Mouse (Mus musculus): ENCODE data around the gene Gdpd1. TPM values are rescaled to one million over a fixed set of nuclear protein-coding genes. Genes with fewer than 3 reads are reported as not detected.

The Gdpd1 gene
- polyA plus RNA-seq, 1 experiment from 2014 or later = 25.9 TPM

GRCm38 (mm10) chr11:86994330-86994729 is 79.5 kb downstream of the Gdpd1 start:
- Histone ChIP-seq H3K4me3 (peak overlapping the region; percentile 92), H3K36me3 (no peaks in the 10 kb centered on the region), H3K4me1 (peaks cover 38% of the 10 kb centered on the region), H3K9me3 (replicated peaks) (no peaks in the 10 kb centered on the region), H3K27ac (peak overlapping the region; percentile 90), H3K27me3 (ENCODE audit: low read depth, poor library complexity, severe bottlenecking) (peaks cover 8% of the 10 kb centered on the region; the same call in 1 of the 2 replicates)
- WGBS = 21% methylated on average over 6 of the region's 6 CpGs
- DNase-seq (ENCODE audit: low spot score) = no peak

- no peaks in the 10 kb centered on the region for H3K36me3 ChIP-seq
- peak within 1 kb of the TSS; percentile 90 for H3K27ac ChIP-seq
- peak; percentile 95 for DNase-seq (ENCODE audit: low spot score)
- WGBS = under 1% methylated on average over 96 of the region's 96 CpGs
- H3K4me1 ChIP-seq = peaks cover 38% of the 10 kb centered on the region
- peaks cover 8% of the 10 kb centered on the region; the same call in 1 of the 2 replicates for H3K27me3 ChIP-seq (ENCODE audit: low read depth, poor library complexity, severe bottlenecking)
- no peaks in the 10 kb centered on the region for H3K9me3 ChIP-seq (replicated peaks)
- peak within 1 kb of the TSS; percentile 92 for H3K4me3 ChIP-seq
Observed at GRCm38 (mm10) chr11:86993041-86994037, 80.5 kb downstream of the Gdpd1 start, which contains the start of gene Ypel2. Ypel2 (minus strand) TSS chr11:86993707.

- WGBS = 4% methylated on average over 13 of the region's 13 CpGs
- H3K27me3 ChIP-seq (ENCODE audit: low read depth, poor library complexity, severe bottlenecking) = peaks cover 8% of the 10 kb centered on the region; the same call in 1 of the 2 replicates
- DNase-seq (ENCODE audit: low spot score) = no peak
- H3K27ac ChIP-seq = peak overlapping the region; percentile 90
- peak overlapping the region; percentile 92 for H3K4me3 ChIP-seq
- peaks cover 38% of the 10 kb centered on the region for H3K4me1 ChIP-seq
- H3K36me3 ChIP-seq = no peaks in the 10 kb centered on the region
- no peaks in the 10 kb centered on the region for H3K9me3 ChIP-seq (replicated peaks)
Observed at GRCm38 (mm10) chr11:86992461-86992988, 81.3 kb downstream of the Gdpd1 start.

- Histone ChIP-seq H3K9me3 (replicated peaks) (no peaks in the 10 kb centered on the region), H3K4me3 (no peak overlapping the region), H3K36me3 (no peaks in the 10 kb centered on the region), H3K4me1 (peaks cover 38% of the 10 kb centered on the region), H3K27me3 (ENCODE audit: low read depth, poor library complexity, severe bottlenecking) (peaks cover 8% of the 10 kb centered on the region; the same call in 1 of the 2 replicates), H3K27ac (no peak overlapping the region)
- 90% methylated on average over 4 of the region's 4 CpGs for WGBS
- DNase-seq (ENCODE audit: low spot score) = no peak
Observed at GRCm38 (mm10) chr11:86991241-86991640, 82.6 kb downstream of the Gdpd1 start.

- Histone ChIP-seq H3K27me3 (ENCODE audit: low read depth, poor library complexity, severe bottlenecking) (peaks cover 8% of the 10 kb centered on the region; the same call in 1 of the 2 replicates), H3K4me1 (peaks cover 36% of the 10 kb centered on the region), H3K4me3 (no peak overlapping the region), H3K36me3 (no peaks in the 10 kb centered on the region), H3K9me3 (replicated peaks) (no peaks in the 10 kb centered on the region), H3K27ac (no peak overlapping the region)
- 62% methylated on average over 3 of the region's 3 CpGs for WGBS
- no peak for DNase-seq (ENCODE audit: low spot score)
Observed at GRCm38 (mm10) chr11:86990309-86990708, 83.6 kb downstream of the Gdpd1 start.

GRCm38 (mm10) chr11:86984990-86985389 is 88.9 kb downstream of the Gdpd1 start:
- no peak for DNase-seq (ENCODE audit: low spot score)
- Histone ChIP-seq H3K4me3 (no peak overlapping the region), H3K27me3 (ENCODE audit: low read depth, poor library complexity, severe bottlenecking) (no peaks in the 10 kb centered on the region), H3K36me3 (no peaks in the 10 kb centered on the region), H3K9me3 (replicated peaks) (no peaks in the 10 kb centered on the region), H3K4me1 (no peaks in the 10 kb centered on the region), H3K27ac (no peak overlapping the region)
- 74% methylated on average over 3 of the region's 3 CpGs for WGBS

MicroRNAs within 50 kb of the gene (microRNA counts, 519-probe panel; counts per million panel counts)
- microRNA mmu-miR-301a = 6,099 counts per million, percentile 94 among the panel's probes with 10 or more counts

Small RNA genes lying within 50 kb of the gene (microRNA-seq; reads per million reads assigned to microRNA genes)
- 1,151 reads per million, percentile 76 among the genes with 10 or more reads in this experiment for gene Mir301

Other genes with a start within 250 kb of the Gdpd1 start
- 3.0 and 5.5 TPM in 2 replicates for gene Ypel2, start 80.4 kb downstream of the Gdpd1 start, polyA plus RNA-seq (2016; fragmentation: Nextera tagmentation; extraction: Ambion mirVana)
- 28.0 and 31.8 TPM in 2 replicates for gene Smg8, start 12.7 kb upstream of the Gdpd1 start, polyA plus RNA-seq (2016; fragmentation: Nextera tagmentation; extraction: Ambion mirVana)
- gene Prr11, start 34.6 kb upstream of the Gdpd1 start, polyA plus RNA-seq (2016; fragmentation: Nextera tagmentation; extraction: Ambion mirVana) = 14.7 and 15.7 TPM in 2 replicates
- gene Ska2, start 35.2 kb upstream of the Gdpd1 start, polyA plus RNA-seq (2016; fragmentation: Nextera tagmentation; extraction: Ambion mirVana) = 90.1 and 113 TPM in 2 replicates
- 42.7 and 46.5 TPM in 2 replicates for gene Trim37, start 53.0 kb upstream of the Gdpd1 start, polyA plus RNA-seq (2016; fragmentation: Nextera tagmentation; extraction: Ambion mirVana)